Mouse (Mus musculus) intestine, embryonic 14.5 days (tissue): ENCODE data around the gene Selenof. TPM values are rescaled to one million over a fixed set of nuclear protein-coding genes. Genes with fewer than 3 reads are reported as not detected.

Source experiments
- ATAC-seq: fragments of 200-750 bp; cut with Nextera tagmentation; replicated peaks from 2 replicates; pipeline ENCODE4 v1.8.0; 2017; ENCODE audit warnings: low read depth, moderate number of reproducible peaks, moderate TSS enrichment, moderate library complexity; ENCODE audit not compliant: low FRiP score, low TSS enrichment
- DNase-seq: peaks from one replicate; pipeline ENCODE4 v3.0.0-alpha.2; 2018; ENCODE audit warnings: low spot score
- H3K27ac ChIP-seq: fragments of 300-500 bp; sonication (generic); 2 replicates; pipeline ENCODE4 v1.5.1; 2014; ENCODE audit warnings: low read depth, mild to moderate bottlenecking, control low read depth
- H3K27me3 ChIP-seq: fragments of 300-500 bp; sonication (generic); replicated peaks from 2 replicates; pipeline ENCODE4 v1.6.1; 2014; ENCODE audit warnings: low read length, control low read depth; ENCODE audit not compliant: control insufficient read depth, insufficient read depth
- H3K36me3 ChIP-seq: fragments of 300-500 bp; sonication (generic); 2 replicates; pipeline ENCODE4 v1.6.1; 2014; ENCODE audit warnings: low read length, control low read depth; ENCODE audit not compliant: control insufficient read depth, insufficient read depth
- H3K4me1 ChIP-seq: fragments of 300-500 bp; sonication (generic); replicated peaks from 2 replicates; pipeline ENCODE4 v1.6.1; 2014; ENCODE audit warnings: low read length, control low read depth, mixed read lengths; ENCODE audit not compliant: control insufficient read depth, insufficient read depth
- H3K4me2 ChIP-seq: fragments of 300-500 bp; sonication (generic); 2 replicates; pipeline ENCODE4 v1.6.1; 2014; ENCODE audit warnings: low read length
- H3K4me3 ChIP-seq: fragments of 300-500 bp; sonication (generic); 2 replicates; pipeline ENCODE4 v1.5.1; 2014; ENCODE audit warnings: low read depth, low read length, control low read depth, mixed read lengths
- H3K9ac ChIP-seq: fragments of 300-500 bp; sonication (generic); 2 replicates; pipeline ENCODE4 v1.6.1; 2014; ENCODE audit warnings: mild to moderate bottlenecking, low read length
- H3K9me3 ChIP-seq: fragments of 300-500 bp; sonication (generic); 2 replicates; pipeline ENCODE4 v1.6.1; 2016; ENCODE audit warnings: low read length, control low read depth; ENCODE audit not compliant: control insufficient read depth
- WGBS: fragments of 180-500 bp; shearing (Covaris S2); extraction: QIAGEN DNeasy Blood & Tissue Kit; methylation state at CpG from one replicate; pipeline ENCODE4 v1.1.7; 2014; 5-methylcytosine and 5-hydroxymethylcytosine counted together
- polyA plus RNA-seq: library from polyadenylated mRNA; unstranded; fragments of >200 nt; fragmentation: Nextera tagmentation; extraction: Ambion mirVana; gene quantifications from 2 replicates; pipeline ENCODE4 v1.2.1, GENCODE M21; 2014

Selenof gene
- 448 and 458 TPM in 2 replicates for polyA plus RNA-seq

DNA sequence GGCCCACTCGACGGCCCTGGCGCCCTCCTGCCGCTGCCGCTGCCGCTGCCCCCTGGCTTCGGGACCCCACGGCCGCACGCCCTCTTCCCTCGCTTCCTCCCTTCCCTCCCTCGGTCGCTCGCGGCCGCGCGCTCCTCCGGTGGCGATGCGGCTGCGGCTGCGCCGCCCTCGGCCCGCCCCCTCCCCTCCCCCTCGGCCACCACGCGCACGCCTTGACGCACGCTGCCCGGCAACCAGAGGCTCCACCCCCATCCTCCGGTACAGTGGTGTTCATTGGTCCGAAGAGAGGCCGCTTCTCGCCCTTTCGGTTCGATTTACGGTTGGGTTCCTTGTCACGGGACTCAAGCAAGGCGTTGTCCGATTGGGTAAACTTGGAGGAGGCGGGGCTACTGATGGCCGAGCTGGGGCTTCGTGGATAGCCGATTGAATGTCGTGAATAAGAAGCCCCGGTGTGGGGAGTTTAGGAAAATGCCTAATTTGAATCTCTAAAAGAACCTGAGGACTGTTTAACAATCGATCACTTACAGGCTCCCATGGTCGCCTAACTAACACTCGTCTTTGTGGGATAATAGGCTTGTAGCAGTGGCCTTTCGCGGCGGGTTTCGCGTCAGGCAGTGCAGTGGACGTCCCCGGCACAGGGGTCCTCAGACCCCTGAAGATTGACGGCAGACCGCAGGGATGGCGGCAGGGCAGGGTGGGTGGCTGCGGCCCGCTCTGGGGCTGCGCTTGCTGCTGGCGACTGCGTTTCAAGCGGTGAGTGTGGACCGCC, at the start of gene Selenof, which contains the start of gene Hs2st1:
Gene Selenof, plus strand, starts transcription at position 258 of the 769 bp plus-strand sequence.
Gene Hs2st1, minus strand, starts transcription at position 135 of the 769 bp plus-strand sequence.
- Histone ChIP-seq H3K4me1 (peaks cover 18% of the 10 kb centered on the region), H3K27ac (peak within 1 kb of the TSS; percentile 95), H3K9ac (peak within 1 kb of the TSS; percentile 96), H3K36me3 (peaks cover 22% of the 10 kb centered on the region), H3K4me3 (peak within 1 kb of the TSS; percentile 94), H3K27me3 (no peaks in the 10 kb centered on the region), H3K4me2 (peak within 1 kb of the TSS; percentile 93), H3K9me3 (no peaks in the 10 kb centered on the region)
- DNase-seq (peak; percentile 99), ATAC-seq (peak; percentile 99)
- WGBS = under 1% methylated on average over 55 of the region's 69 CpGs

DNA sequence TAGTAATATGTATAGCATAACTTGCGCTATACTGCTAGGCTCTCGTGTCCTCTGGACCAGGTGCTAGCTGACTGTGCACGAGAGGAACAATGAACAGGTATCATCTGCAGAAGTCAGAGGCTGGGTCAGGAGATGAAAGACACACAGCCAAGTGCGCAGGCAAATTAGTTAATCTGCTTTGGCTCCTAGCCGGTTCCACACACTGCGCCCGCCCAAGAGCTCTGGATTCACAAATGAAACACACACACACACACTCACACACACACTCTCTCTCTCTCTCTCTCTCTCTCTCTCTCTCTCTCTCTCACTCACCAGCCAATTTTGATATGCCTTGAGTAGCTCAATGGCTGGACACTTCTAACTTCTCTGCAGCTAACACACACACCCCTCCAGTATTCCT, 42.2 kb upstream of the Selenof start:
- Histone ChIP-seq H3K36me3 (no peaks in the 10 kb centered on the region), H3K9ac (no peak overlapping the region), H3K9me3 (no peaks in the 10 kb centered on the region), H3K27me3 (no peaks in the 10 kb centered on the region), H3K4me2 (no peak overlapping the region), H3K4me1 (0 out of 2 replicates have a peak, but pooled peaks cover 6% of the 10 kb centered on the region), H3K4me3 (no peak overlapping the region), H3K27ac (no peak overlapping the region)
- ATAC-seq (no peak), DNase-seq (no peak)
- WGBS = 88% methylated on average over 7 of the region's 7 CpGs

DNA sequence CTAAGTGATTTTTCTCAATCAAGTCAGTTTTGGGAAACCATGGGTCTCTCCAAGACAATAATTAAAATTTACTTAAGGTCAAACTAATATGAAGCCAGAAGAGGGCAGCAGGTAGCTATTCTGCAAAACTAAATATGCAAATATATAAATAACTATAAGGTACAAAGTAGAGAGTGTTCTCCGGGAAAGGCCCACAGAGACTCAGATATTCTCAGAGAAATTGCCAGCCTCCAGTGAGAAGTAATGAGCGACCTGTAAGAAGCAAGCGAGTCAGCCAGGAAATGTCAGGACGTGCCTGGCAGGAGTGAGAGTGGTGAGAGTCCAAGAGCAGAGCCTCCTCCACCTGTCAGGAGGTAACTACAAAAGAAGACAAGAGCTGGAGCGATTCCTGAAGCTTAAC, 39.1 kb upstream of the Selenof start:
- 39% methylated on average over 5 of the region's 5 CpGs for WGBS
- Histone ChIP-seq H3K27ac (no peak overlapping the region), H3K36me3 (no peaks in the 10 kb centered on the region), H3K4me2 (no peak overlapping the region), H3K9me3 (no peaks in the 10 kb centered on the region), H3K27me3 (no peaks in the 10 kb centered on the region), H3K9ac (no peak overlapping the region), H3K4me3 (no peak overlapping the region), H3K4me1 (0 out of 2 replicates have a peak, but pooled peaks cover 6% of the 10 kb centered on the region)
- DNase-seq (no peak), ATAC-seq (no peak)

DNA sequence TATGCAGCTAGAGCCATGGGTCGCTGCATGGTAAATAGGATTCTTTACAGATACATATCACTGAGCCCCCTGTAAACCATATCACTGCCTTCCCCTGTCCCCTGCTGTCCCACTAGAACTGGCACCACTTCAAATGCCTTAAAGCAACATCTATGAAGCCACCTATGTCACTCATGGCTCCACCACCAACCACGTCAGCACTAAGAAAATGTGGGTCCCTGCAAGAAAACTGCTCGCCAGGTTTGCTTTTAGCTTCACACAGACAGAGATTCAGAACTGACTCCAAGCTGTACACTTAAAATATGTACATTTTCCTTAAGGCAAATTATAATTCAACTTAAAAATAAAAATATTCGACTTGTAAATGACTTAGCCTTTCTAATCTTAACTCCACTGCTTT, 35.0 kb upstream of the Selenof start:
- Histone ChIP-seq H3K9me3 (no peaks in the 10 kb centered on the region), H3K27me3 (no peaks in the 10 kb centered on the region), H3K4me3 (no peak overlapping the region), H3K4me1 (peaks cover 17% of the 10 kb centered on the region), H3K36me3 (no peaks in the 10 kb centered on the region), H3K9ac (no peak overlapping the region), H3K4me2 (no peak overlapping the region), H3K27ac (no peak overlapping the region)
- ATAC-seq (no peak), DNase-seq (no peak)
- WGBS = 89% methylated on average over 4 of the region's 4 CpGs

DNA sequence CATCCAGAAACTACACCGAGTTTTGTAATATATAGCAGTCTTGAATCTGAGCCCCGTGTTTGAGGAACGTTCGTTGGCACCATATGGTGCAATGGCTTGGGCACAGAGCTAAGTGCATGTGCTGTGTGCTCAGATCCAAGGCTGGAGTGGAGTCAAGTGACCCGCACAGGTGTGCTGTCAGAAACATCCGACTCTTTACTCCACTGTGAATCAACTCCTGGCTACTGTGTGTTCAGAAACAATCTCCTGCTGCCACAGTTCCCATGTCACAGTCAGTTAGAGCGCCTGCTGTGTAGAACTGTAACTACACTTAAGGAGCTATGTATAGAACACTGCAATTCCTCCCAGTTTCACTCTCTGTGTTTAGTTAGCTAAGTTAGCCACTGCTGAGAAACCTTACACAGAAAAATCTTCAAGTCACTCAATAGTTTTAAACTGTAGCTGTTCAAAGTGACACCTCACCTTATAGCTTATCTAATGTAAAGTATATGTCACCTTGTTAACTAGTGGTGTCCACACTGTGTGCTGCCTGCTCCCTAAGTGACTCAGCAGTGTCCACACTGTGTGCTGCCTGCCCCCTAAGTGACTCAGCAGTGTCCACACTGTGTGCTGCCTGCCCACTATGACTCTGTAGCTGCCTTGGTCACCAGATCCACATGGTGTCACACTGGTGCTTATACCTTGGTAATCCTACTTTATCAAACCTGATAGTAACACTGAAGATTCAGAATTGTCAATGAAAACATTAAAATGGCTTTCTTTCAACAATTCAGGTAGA, 32.8 kb upstream of the Selenof start:
- 88% methylated on average over 7 of the region's 7 CpGs for WGBS
- ATAC-seq (no peak), DNase-seq (peak; percentile 13)
- H3K36me3 ChIP-seq = no peaks in the 10 kb centered on the region
- H3K4me3 ChIP-seq = no peak overlapping the region
- H3K27me3 ChIP-seq = no peaks in the 10 kb centered on the region
- H3K4me2 ChIP-seq = no peak overlapping the region
- no peak overlapping the region for H3K9ac ChIP-seq
- no peak overlapping the region for H3K27ac ChIP-seq
- H3K4me1 ChIP-seq = peaks cover 30% of the 10 kb centered on the region
- no peaks in the 10 kb centered on the region for H3K9me3 ChIP-seq

DNA sequence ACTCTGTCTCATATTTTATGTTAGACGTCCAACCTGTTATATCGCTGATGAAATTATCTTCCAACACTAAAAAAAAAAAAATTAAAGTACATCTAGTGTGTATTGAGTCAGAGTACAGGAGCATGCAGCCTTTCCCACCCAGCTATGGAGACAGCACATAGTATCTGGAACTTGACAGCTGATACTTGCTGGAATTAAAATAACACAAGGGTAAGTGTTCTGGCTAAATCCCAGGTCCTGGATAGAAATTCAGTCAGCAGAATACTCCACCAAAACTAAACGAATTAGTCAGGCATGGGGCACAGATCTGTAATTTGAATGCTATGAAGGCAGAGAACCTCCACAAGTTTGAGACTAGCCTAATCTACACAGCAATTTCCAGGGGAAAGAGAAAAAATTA, 31.1 kb upstream of the Selenof start:
- H3K27ac ChIP-seq = no peak overlapping the region
- peaks cover 37% of the 10 kb centered on the region for H3K4me1 ChIP-seq
- no peak overlapping the region for H3K4me3 ChIP-seq
- H3K27me3 ChIP-seq = no peaks in the 10 kb centered on the region
- H3K9me3 ChIP-seq = no peaks in the 10 kb centered on the region
- no peak overlapping the region for H3K4me2 ChIP-seq
- no peaks in the 10 kb centered on the region for H3K36me3 ChIP-seq
- ATAC-seq (no peak), DNase-seq (no peak)
- no peak overlapping the region for H3K9ac ChIP-seq
- 41% methylated on average over 3 of the region's 3 CpGs for WGBS

DNA sequence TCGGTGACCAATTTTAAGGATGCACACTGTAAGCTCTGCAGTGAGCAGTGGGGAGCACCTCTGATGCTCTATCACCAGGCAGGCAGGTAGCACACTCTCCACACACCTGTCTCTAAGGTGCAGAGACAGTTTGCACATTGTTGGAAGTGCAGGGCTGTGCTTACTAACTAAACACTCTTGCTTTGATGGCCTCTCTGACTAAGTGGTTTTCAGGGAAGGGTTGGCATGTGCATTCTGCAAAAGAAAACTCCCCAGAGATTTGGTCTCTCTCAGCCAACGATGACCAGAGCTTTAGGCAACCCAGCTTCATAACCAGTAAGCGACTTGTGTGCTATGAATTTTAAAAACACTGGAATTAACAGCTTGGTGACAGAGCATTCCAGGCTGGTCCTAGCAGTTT, 29.3 kb upstream of the Selenof start:
- Histone ChIP-seq H3K9me3 (no peaks in the 10 kb centered on the region), H3K4me3 (no peak overlapping the region), H3K9ac (no peak overlapping the region), H3K27ac (no peak overlapping the region), H3K27me3 (no peaks in the 10 kb centered on the region), H3K4me2 (no peak overlapping the region), H3K36me3 (no peaks in the 10 kb centered on the region), H3K4me1 (peaks cover 40% of the 10 kb centered on the region)
- WGBS = 64% methylated on average over 3 of the region's 3 CpGs
- DNase-seq (peak; percentile 47), ATAC-seq (no peak)

DNA sequence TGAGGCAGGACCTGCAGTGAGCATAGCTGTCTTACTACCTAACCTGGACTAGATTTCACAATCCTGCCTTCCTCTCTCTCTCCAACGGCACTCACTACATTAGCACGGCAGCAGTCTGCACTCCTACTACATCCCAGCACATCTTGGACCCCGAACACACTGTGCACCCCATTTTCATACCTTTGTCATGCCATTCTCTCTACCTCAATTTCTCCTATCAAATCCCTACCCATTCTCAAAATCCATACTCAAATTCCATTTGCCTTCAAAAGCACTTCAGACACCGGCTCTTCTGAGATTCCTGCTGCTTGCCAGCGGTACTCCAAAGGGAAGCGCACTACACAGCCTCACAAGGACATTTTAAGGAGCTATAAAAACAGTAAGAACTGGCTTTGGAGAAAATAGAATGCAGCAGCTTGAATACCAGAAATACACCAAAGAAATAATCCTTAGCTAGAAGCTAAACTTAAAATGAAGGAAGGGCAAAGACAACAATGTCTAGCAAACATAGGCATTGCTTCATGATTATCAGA, 28.1 kb upstream of the Selenof start:
- Histone ChIP-seq H3K4me1 (peaks cover 49% of the 10 kb centered on the region), H3K4me3 (no peak overlapping the region), H3K27me3 (no peaks in the 10 kb centered on the region), H3K4me2 (no peak overlapping the region), H3K9ac (no peak overlapping the region), H3K27ac (no peak overlapping the region), H3K36me3 (no peaks in the 10 kb centered on the region), H3K9me3 (no peaks in the 10 kb centered on the region)
- DNase-seq (peak; percentile 27), ATAC-seq (no peak)
- WGBS = 68% methylated on average over 6 of the region's 6 CpGs
